Mouse (Mus musculus): Measurements from ENCODE around the gene Cldn11. TPM values are rescaled to one million over a fixed set of nuclear protein-coding genes. Genes with fewer than 3 reads are reported as not detected.
"Not testable (repeated sequence)": the region's sequence is repeated elsewhere in the genome, so short reads cannot be mapped to it uniquely, and the experiment has no call there.

Cldn11 gene
- 10 to 100 TPM; 14.1 to 17.3 TPM for total RNA-seq (2021)

DNA sequence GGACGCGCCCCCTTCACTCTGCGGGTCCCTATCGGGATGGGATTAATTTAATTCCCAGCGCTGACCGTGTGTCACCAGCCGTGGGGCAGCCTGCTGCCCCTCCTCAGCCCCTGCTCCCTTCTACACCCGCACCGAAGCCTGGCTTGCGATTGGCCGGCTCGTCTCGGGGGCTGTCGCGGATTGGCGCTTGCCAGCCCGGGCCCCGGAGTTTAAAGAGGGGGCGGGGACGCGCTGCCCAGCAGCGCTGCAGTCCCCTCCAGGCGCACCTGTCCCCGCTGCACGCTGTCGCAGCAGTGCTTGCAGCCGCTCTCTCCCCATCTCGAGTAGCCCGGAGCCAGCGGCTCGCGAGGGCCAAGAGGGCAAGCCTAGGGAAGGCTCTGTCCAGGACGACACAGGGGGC is at the start of gene Cldn11:
TSS of gene Cldn11 (plus strand) at position 215 of the 400 bp plus-strand sequence.
- peak; percentile 68 for DNase-seq
- intact Hi-C loops (cut with DNase I), result loop anchor here (5.0 kb wide), 1 partner anchor 618 kb away; no protein-coding TSS in a partner anchor

DNA sequence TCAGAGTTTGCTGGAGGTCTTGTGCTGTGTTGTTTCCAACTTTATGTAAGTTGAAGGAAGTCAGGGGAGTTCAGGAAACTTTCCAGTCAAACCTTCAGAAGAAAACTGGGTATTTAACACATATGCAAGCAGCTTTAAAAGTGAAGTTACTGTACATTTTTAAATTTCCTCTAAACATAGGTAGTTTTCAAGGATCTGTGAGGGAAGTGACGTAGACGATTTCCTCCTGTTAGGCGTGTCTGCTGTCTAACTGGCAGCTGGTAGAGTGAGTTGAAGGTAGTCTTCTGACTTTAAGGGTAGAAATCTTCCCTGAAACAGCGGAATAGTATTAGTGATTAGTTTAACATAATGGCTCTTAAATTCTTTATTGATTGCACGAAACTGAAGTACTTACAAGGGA is 49.7 kb upstream of the Cldn11 start:
- intact Hi-C loops (cut with DNase I), result no loop called here
- DNase-seq, result no peak

DNA sequence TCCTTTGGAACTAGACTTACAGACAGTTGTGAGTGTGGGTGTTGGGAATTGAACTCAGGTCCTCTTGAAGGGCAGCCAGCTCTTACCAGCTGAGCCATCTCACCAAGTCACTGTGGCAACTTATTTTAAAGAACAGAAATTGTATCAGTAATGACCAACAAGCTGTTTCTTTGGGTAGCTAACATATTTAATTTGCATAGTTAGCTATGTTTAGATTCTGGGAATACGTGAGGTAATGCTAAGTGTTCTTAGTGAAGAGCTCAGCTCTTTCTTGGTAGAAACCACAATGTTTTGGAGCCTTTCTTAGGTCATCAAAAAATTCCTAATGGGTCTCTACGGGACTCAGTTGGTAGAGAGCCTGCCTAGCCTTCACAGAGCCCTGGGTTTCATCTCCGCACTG is 48.9 kb upstream of the Cldn11 start:
- no peak for DNase-seq
- intact Hi-C loops (cut with DNase I), result no loop called here

DNA sequence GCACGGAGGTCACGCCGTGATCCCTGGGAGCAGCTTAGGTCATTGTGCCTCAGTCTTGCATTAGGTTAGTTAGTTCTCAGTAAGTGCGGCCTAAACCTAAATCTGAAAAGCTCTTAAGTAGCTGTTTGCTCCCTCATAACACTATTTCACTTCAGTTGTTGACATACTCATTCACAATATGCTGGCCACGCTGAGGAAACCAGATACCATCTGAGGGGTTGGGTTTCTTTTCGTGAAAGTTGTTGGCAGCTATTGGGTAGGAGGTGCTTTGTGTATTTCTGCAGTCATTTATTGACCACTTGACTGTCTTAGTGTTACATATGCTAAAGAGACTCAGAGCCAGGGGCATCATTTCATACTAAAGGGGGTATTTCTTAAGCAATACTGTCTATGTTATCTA is 44.8 kb upstream of the Cldn11 start:
- intact Hi-C loops (cut with DNase I), result no loop called here
- no peak for DNase-seq

DNA sequence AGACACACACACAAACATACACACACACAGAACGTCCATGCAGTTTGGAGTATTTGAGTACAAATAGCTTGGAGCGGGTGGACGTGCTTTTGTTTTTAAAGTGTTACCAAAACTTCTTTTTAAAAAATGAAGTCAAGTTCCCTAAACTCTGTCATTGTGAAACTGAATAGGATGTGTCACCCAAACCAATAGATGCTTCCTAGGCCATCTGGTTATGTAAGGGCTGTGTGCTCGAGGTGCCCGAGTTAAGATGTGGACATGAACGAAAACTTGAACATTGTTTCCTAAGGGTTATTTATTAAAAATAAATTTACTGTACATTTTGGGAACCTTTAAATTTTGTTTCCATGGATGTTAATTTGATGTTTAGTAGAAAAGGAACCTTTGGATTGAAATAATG is 43.1 kb upstream of the Cldn11 start:
- intact Hi-C loops (cut with DNase I), result no loop called here

DNA sequence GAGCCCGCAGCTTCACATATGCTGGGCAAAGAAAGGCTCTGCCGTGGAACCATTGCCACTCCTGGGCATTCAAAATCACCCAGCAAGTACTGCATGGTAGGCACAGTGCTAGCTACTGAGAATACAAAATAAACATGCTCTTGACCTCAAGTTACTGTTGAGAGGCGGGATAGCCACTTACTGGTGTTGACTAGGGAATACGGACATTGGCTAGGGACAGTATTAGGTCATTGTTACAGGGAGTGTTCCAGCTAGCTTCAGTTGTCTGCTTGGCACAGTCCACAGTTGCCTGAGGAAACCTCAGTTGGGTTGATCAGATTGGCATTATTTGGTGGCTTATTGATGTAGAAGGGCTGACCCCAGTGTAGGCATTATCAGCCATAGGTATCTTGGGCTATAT is 42.0 kb upstream of the Cldn11 start:
- no peak for DNase-seq

More for the DNA sequence above, 43.1 kb upstream of the Cldn11 start:
- DNase-seq, result no peak

DNA sequence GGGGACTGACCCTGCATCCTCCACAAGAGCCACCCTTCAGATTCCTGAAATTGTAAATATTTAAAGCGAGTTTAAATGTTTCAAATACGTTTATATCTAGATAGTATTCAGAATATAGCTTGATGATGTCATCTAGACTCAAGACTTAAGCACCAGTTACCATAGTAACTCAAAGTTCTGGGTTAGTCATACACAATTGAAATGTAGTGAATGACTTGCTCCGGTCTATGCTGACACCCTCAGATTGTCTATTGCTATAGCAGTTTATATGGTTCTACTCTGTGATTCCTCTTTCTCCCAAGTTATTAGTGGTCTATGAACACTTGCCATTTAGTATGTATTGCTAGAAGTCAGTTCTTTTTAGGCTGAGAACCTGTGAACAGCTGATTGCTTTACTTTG is 40.6 kb upstream of the Cldn11 start:
- no peak for DNase-seq
- intact Hi-C loops (cut with DNase I), result no loop called here

More for the DNA sequence above, 42.0 kb upstream of the Cldn11 start:
- intact Hi-C loops (cut with DNase I), result no loop called here

DNA sequence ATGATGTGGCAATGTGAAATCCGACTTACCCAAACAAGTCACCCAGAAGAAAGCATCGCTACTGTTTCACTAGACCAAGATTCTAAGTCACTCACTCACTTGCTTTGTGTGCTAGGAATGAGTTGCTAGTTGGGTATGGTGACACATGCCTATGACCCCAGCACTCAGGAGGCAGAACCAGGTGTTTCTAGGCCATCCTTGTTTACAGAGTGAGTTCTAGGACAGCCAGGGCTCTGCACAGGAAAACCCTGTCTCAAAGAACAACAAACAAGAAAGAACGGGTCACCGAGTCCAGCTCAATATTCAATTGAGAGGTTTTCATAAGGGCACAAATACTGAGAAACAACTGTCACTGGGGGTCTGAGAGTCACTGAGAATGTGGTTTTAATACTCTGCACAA is 26.6 kb upstream of the Cldn11 start:
- DNase-seq, result no peak
- intact Hi-C loops (cut with DNase I), result loop anchor here (5.0 kb wide), 1 partner anchor 76 kb away; no protein-coding TSS in a partner anchor

DNA sequence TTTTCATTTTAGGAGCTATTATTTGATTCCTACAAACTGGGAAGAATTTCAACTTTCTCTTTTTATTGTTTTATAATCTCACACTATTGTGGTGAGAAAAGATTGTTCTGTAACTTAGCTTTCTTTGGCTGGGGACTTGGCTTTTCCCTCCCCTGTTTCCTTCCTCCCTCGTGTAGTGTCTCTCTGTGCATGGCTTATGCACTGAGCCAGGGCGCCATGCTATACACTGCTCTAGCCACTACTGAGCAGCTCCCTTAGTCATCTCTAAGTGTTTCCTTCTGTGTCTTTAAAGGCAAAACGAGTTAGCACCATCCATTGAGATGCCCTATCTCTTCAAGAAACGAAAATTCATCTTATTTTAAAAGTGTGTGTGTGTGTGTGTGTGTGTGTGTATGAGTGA is 23.4 kb upstream of the Cldn11 start:
- intact Hi-C loops (cut with DNase I), result no loop called here
- DNase-seq, result no peak

DNA sequence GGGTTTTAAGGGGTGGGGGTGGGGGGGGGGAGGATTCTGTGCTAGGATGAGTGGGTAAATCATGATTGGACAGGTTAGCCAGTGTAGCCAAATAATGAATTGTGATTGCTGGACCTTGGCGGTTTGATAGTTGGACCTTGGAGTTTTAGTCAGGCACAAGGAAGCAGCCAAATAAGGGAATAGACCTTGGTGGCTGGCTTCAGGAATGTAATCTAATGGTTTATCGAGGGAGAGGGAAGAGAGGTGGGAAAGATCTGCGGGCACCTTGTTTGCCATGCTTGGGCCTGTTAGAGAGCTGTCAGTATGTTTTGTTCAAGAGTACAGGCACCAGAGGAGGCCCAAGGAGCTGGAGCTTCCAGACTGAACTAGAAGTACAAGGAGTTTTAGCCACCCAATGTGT is 22.9 kb upstream of the Cldn11 start:
- no peak for DNase-seq
- intact Hi-C loops (cut with DNase I), result no loop called here

DNA sequence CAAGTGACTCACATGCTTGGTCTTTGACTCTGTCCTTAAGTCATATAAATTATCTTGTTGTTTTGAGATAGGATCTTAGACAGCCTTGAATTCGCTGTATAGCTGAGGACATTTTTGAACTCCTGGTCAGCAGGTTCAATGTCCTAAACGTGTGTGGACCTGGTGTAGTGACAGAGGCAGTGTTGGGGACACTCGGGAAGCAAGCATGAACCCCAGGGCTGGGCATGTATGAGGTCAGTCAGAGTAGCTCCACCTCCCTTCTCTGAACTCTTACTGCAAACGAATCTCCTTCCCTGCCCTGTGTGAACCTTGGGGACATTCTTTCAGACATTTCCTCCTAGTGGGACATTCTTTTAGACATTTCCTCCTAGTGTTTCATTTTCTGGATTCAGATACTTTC is 20.0 kb upstream of the Cldn11 start:
- intact Hi-C loops (cut with DNase I), result loop anchor here (10.0 kb wide), 1 partner anchor 535 kb away; the partner anchor contains the start of gene Actrt3
- no peak for DNase-seq

DNA sequence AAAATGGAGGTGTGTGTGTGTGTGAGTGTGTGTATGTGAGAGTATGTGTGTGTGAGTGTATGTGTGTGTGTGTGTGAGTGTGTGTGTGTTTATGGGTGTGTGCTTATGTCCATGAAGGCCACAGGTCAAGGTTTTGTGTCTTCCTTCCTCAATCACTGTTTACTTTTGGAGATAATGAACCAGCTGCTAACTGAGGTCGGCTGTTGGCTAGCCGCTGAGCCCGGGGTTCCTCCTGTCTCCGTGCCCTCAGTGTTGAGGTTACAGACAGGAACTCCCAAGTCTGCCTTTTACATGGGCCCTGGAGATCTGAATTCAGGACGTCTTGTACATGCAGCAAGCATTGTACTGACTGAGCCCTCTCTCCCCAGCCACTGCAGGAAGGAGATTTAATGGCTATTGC is 16.1 kb upstream of the Cldn11 start:
- DNase-seq, result no peak
- intact Hi-C loops (cut with DNase I), result loop anchor here (10.0 kb wide), 1 partner anchor 539 kb away; the partner anchor contains the start of gene Actrt3

DNA sequence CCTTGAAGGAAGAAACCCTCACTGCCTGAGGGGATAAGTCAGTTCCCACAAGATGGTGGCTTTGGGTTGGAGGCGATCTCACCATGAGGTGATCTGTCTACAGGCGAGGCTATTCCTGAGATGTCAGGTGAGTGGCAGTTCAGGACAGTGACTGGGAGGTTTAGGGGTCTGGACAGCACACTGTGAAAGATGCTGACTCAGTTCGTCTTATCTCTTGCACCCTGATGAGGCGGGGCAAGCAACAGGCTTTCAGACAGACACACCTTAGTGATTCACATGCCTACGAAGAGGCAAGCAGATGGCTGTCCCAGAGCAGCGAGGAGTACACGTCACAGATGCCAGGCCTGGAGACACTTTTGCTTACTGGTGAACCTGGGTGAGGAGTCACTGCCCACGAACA is 15.5 kb upstream of the Cldn11 start:
- DNase-seq, result no peak
- intact Hi-C loops (cut with DNase I), result loop anchor here (10.0 kb wide), 1 partner anchor 539 kb away; the partner anchor contains the start of gene Actrt3

DNA sequence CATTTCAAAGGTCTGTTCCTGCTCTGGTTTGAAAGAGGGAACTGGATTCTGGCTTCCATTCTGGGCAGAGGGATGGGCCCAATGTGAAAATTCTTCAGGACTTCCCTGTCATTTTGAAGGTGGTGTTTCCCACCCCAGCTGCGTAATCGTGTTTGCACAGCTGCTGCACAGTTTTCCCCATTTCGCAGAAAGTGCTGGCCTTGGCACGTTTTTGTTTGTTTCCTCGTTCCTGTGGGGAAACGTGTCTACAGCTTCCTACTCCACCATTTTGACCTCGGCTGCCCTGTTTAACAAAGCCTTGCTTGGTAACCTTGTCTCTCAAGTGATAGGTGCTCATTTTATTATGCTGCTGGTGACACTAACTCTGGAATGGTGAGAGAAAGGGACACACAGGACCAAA is 15.0 kb upstream of the Cldn11 start:
- DNase-seq, result no peak
- intact Hi-C loops (cut with DNase I), result loop anchor here (5.0 to 10.0 kb wide), 2 partner anchors 77 to 540 kb away; partner anchors contain the start of gene Actrt3

DNA sequence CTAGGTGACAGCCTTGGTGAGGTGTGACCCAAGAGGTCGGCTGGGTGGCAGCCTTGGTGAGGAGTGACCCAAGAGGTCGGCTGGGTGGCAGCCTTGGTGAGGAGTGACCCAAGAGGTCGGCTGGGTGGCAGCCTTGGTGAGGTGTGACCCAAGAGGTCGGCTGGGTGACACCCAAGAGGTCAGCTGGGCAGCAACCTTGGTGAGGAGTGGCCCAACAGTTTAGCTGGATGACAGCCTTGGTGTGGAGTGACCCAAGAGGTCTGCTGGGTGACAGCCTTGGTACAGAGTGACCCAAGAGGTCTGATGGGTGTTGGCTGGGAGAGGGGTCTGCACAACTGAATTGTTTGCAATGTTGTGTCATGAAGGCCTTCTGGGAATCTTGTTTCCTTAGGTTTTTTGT is 13.1 kb upstream of the Cldn11 start:
- DNase-seq, result not testable (repeated sequence)
- intact Hi-C loops (cut with DNase I), result loop anchor here (5.0 to 10.0 kb wide), 2 partner anchors 79 to 542 kb away; partner anchors contain the start of gene Actrt3

DNA sequence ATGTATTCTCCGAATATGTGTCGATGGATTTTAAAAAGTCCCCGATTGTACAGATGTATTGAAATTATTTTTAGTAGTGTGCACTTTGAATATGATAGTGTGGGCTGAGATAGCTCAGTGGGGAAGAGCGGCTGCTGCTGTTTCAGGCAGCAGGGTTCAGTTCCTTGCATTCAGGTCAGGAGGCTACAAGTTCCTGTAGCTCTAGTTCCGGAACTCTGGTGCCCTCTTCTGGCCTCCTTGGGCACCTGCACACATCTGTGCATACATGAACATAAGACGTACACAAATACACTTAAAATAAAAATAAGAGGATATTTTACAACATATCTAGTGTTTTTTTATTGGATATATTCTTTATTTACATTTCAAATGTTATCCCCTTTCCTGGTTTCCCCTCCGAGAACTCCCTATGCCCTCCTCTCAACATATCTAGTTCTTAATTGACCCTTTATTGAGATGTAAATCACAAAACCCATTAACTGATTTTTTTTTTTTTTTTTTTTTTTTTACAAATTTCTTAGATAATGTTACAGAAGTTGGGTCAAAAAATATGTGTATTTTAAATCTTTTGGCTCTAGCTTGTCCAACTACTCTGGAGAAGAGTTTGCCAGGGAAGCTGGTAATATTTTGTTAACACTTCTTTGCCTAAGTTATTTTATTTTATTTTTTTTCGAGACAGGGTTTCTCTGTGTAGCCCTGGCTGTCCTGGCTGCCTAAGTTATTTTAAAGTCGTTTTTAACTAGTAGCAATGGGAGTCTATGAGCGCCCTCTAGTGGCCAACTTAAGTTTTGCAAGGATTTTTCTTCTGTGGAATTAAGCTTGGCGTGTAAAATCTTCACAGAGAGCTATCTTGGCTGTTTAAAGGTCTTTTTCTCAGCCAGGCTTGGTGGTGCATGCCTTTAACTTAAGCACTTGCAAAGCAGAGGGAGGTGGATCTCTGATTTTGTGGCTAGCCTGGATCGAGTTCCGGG is 11.0 kb upstream of the Cldn11 start:
- DNase-seq, result peak; percentile 63
- intact Hi-C loops (cut with DNase I), result loop anchor here (5.0 to 10.0 kb wide), 2 partner anchors 81 to 544 kb away; partner anchors contain the start of gene Actrt3

DNA sequence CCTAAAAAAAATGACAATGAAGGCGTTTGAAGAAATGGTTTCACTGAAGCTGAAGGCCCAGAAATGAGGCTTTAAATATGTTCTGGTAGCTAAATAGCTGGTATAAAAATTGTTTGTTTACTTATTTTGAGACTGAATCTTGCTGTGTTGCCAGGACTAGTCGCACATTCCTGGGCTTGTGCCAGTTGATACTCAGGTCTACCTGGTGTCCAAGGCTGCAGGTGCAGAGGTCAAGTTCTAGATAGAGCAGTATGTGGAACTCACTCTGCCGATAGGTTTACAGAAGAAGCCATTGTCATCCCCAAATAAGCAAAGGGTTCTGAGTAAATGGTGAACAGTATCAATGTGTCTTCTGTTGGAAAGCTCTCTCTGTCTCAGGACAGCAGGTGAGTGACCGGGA is 8.1 kb upstream of the Cldn11 start:
- DNase-seq, result no peak
- intact Hi-C loops (cut with DNase I), result no loop called here

DNA sequence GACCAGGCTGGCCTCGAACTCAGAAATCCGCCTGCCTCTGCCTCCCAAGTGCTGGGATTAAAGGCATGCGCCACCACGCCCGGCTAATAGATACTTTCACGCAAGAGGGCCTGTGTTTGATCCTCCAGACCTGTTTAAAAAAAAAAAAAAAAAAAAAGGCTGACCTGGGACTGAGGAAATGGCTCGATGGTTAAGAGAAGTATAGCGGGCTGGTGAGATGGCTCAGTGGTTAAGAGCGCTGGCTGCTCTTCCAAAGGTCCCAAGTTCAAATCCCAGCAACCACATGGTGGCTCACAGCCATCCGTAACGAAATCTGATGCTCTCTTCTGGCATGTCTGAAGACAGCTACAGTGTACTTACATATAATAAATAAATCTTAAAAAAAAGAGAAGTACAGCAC is 4.5 kb upstream of the Cldn11 start:
- DNase-seq, result not testable (repeated sequence)
- intact Hi-C loops (cut with DNase I), result loop anchor here (5.0 kb wide), 1 partner anchor 622 kb away; no protein-coding TSS in a partner anchor

DNA sequence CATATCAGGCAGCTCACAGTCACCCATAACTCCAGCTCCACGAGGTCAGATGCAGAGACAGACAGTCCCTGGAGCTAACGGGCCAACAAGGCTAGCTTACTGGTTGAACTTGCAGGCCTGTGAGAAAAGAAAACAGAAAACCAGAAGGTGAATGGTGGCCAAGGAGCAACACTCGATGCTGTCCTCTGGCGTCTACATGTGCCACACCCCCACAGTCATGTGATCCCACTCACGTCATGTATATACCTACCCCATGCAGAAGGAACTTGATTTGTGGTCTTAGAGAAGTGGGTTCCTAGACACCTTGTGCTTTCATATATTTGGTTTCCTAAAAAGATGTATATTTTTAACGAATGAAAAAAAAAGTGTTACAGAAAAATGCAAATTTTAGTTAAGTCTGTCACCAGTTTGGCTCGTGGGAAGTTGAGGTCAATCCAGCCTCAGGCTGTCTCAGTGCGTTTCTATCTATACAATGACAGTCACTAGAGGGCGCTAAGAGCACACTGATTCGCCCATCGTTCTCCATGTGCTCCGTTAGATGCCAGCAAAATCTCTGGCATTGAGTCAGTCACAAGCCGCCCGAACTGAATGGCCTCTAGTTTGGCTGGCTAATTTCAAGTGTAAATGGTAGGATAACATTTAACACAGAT is 4.0 kb upstream of the Cldn11 start:
- intact Hi-C loops (cut with DNase I), result loop anchor here (2.0 to 5.0 kb wide), 2 partner anchors 457 to 622 kb away; no protein-coding TSS in a partner anchor

DNA sequence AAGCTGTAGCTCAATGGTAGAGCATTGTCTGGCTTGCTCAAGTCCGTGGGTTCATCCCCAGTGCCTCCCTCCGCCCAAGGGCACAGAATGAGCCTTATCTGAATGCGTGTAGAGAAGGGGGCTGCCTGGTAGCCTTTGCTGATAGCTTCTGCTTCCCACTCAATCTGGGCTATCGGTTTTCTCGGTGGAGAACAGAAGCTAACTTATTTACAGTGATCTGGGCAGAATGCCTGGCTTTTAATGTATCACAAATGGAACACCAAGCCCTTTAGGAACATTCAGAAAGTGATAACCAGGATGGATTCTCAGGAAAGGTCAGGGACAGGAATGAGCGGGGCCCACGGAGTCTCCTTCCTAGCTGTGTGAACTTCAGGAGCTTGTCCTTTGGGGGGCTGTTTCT is 1.1 kb upstream of the Cldn11 start:
- intact Hi-C loops (cut with DNase I), result loop anchor here (5.0 kb wide), 1 partner anchor 619 kb away; no protein-coding TSS in a partner anchor
- no peak for DNase-seq

More for the DNA sequence above, 4.0 kb upstream of the Cldn11 start:
- DNase-seq, result peak; percentile 80

DNA sequence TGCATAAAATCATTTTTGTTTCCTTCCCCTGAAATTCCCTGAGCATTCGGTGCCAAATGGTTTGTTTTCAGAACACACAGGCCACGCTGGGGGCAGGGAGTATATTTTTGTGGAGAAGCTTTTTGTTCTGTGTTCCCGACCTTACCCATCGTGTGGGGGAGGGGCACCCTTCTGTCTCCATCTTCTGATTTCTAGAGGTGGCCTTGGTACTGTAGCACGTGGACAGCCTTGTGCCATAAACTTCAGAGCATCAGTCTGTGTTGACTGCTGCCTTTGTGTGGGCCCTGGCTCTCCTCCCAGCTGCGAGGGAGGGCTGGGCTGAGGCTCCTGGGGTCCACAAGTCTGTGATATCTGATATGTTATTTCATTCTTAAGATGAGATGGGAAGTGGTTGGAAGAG is 2.4 kb downstream of the Cldn11 start:
- intact Hi-C loops (cut with DNase I), result no loop called here

More for the DNA sequence above, 2.4 kb downstream of the Cldn11 start:
- DNase-seq, result peak; percentile 28

All from left cerebral cortex, postnatal 4 days (tissue).